Mouse (Mus musculus) gastrocnemius, adult 2 months (tissue): Measurements from ENCODE around the gene Arcn1. TPM values are rescaled to one million over a fixed set of nuclear protein-coding genes. Genes with fewer than 3 reads are reported as not detected.

Experiments used
- DNase-seq: peaks from one replicate; pipeline ENCODE4 v3.0.0; 2022
- H3K27ac ChIP-seq: fragments of 200-600 bp; 2 replicates; pipeline ENCODE4 v1.8.1; 2022; ENCODE audit warnings: mild to moderate bottlenecking
- H3K4me3 ChIP-seq: fragments of 200-600 bp; 2 replicates; pipeline ENCODE4 v1.8.1; 2022; ENCODE audit warnings: mild to moderate bottlenecking, moderate library complexity
- CTCF ChIP-seq: fragments of 200-600 bp; IDR thresholded peaks from 2 replicates; pipeline ENCODE4 v1.8.1; 2022; ENCODE audit warnings: antibody characterized with exemption, mild to moderate bottlenecking, moderate library complexity
- intact Hi-C: fragments of 180-260 bp; cut with DNase I; formaldehyde crosslinking; loops from one replicate; pipeline ENCODE4 v1.15.1; 2025
- long read RNA-seq, 2 experiments: library from polyadenylated mRNA; stranded (forward); transcript quantifications; one replicate each; pipeline ENCODE4 v2.0.0; 2021
- total RNA-seq, 2 experiments: library from RNA; stranded (reverse); gene quantifications; 2 replicates each; pipeline ENCODE4 v1.2.3; 2021

The Arcn1 gene
- 10 to 100 TPM; 83.0 to 85.3 TPM for total RNA-seq
- long read RNA-seq, experiment 1, full-length matches to known transcripts = 145 of 153 reads
- long read RNA-seq, experiment 1, partial matches to known transcripts = 6 of 153 reads
- long read RNA-seq, experiment 1, other reads (novel, unspliced or antisense) = 2 of 153 reads
- long read RNA-seq, experiment 2, full-length matches to known transcripts = 114 of 117 reads
- long read RNA-seq, experiment 2, partial matches to known transcripts = 2 of 117 reads
- long read RNA-seq, experiment 2, other reads (novel, unspliced or antisense) = 1 of 117 reads

DNA sequence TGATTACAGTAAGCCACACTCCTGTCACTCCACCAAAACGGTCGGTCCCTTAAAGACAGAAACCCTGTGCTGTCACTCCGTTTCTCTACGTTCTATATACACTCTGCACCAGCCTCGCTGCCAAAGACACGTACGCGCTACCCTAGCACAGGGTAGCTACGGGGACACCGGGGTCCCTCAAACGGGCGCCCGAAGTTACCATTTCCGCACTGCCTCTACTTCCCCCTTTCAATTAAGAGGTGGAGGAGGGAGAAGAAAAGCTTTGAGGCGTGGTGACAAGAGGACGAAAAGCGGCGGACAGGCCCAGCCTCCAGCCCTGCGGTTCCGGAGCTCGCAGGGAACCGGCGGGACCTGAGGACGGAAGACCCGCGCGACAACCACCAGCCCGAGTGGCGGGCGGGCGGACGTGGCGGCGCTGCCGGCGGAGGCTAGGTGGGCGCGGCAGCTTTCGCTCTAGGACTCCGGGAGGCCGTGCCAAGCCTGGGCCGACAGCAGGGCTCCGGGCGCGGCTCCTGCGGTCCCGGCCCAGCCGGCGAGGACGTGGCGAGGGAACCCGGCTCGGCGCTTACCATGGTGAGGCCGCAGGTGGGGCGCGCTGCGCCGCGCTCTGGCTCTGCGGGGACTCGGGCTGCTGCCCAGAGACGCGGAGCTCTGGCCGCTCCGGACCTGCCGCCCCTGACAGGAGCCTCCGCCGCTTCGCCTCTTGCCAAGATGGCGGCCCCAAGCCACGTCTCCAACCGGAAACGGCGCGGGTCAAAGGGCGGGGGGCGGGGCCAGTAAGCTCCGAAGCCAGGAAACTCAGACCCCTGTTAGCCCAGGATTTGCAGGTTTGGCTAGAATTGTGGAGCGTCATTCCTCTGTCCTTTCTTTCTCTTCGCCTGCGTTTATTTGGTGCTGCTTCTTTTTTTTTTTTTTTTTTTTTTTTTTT is at the start of gene Arcn1, which contains the start of gene Ift46:
TSS of gene Arcn1 (minus strand) at position 745 of the 928 bp plus-strand sequence.
TSS of gene Ift46 (plus strand) at position 808 of the 928 bp plus-strand sequence.
- DNase-seq = peak; percentile 89
- peak within 1 kb of the TSS; percentile 99 for H3K27ac ChIP-seq
- peak within 1 kb of the TSS; percentile 92 for H3K4me3 ChIP-seq
- intact Hi-C loops = no loop called here
- no peak for TF ChIP-seq CTCF

DNA sequence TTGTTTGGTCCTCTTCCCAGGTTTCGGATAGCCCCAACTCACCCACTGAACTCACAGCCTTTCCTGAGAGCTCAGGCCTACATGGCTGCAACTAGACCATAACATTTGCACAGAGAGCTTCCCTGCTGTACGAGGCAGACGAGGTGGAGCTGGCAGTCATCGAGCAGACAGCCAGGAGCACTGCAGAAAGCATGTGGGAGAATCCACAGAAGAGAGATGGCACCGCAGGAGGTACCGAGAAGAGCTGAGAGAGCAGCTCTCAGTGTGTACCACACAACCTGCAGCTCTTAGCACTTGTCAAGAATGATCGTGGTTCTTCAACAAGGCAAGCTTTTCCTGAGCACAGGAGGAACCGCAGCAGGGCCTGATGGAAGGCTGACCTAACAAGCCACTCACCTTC is 46.5 kb upstream of the Arcn1 start:
- H3K4me3 ChIP-seq = no peak overlapping the region
- intact Hi-C loops = no loop called here
- H3K27ac ChIP-seq = no peak overlapping the region
- TF ChIP-seq CTCF = no peak
- DNase-seq = no peak

DNA sequence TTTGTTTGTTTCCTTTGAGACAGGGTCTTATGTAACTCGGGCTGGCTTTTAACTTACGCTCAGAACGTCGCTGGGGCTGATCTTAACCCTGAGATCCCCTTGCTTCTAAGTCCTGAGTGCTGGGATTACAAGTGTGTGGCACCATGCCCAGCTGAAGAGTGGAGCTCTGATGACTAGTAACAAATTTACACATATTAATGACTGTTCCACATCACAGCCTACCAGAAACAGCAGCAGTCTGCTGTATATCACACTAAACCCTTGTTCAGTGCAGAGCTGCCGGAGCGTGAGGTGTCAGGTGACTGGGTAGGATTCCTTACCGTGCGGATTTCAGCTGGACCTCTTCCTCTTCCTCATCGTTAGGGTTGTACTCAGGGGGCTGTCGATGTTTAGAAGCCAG is 42.7 kb upstream of the Arcn1 start:
- Histone ChIP-seq H3K27ac (no peak overlapping the region), H3K4me3 (no peak overlapping the region)
- DNase-seq = no peak
- no peak for TF ChIP-seq CTCF
- intact Hi-C loops = no loop called here

DNA sequence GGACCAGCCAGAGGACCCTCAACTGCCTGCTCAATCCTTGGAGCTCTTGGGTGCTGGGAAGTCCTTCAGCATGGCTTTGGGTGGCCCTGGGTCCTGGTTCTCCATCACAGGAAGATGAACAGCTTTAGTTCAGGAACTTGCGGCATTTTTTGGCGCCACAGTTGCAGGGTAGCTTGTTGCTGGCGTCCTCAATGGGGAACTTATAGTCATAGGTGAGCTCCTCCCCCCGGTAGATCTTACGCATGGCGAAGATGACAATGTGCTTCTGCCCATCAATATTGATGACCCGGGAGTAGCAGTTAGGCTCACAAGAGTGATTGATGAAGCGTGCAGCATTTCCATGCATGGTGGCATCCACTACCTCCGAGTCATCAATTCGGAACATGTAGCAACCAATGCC is 40.1 kb upstream of the Arcn1 start:
- H3K27ac ChIP-seq = no peak overlapping the region
- TF ChIP-seq CTCF = no peak
- intact Hi-C loops = no loop called here
- DNase-seq = no peak
- no peak overlapping the region for H3K4me3 ChIP-seq

DNA sequence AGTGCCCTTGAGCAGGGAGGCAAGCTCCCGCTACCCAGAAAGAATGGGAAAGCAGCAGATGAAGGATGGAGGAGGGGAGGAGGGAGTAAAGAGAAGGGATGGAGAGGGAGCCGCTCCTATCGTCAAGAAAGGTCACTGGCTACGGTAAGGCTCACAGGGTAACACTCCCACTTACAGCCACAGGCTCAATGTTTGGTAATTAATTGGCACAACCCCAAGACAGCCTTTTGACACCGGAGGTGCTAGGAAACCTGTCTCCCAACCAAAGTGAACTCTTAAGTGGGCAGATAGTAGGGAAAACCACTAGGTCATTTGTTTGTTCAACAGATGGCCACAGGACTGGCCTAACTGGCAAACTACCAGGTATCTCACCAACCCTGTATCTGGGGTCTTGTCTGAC is 39.5 kb upstream of the Arcn1 start:
- intact Hi-C loops = no loop called here
- Histone ChIP-seq H3K4me3 (no peak overlapping the region), H3K27ac (no peak overlapping the region)
- DNase-seq = no peak
- no peak for TF ChIP-seq CTCF

DNA sequence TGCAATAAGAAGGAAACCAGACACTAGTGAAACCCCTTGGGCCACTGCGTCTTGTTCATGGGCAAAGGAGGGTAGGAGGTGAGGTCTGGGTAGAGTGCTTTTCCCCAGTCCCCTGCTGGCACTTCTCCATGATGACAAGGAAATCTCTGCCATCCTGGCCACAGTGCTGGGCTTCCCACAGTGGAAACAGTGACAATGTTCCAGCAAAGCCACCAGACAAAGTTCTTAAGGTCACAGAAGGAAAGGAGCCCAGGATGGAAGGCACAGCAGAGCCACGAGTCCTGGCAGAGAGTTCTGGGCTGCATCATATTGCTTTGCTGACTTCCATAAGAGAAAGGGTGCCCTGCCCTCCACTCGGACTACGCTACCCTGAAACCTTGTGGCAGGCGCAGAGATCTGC is 37.9 kb upstream of the Arcn1 start:
- TF ChIP-seq CTCF = no peak
- no peak for DNase-seq
- Histone ChIP-seq H3K4me3 (no peak overlapping the region), H3K27ac (peak overlapping the region; percentile 48)
- intact Hi-C loops = no loop called here

DNA sequence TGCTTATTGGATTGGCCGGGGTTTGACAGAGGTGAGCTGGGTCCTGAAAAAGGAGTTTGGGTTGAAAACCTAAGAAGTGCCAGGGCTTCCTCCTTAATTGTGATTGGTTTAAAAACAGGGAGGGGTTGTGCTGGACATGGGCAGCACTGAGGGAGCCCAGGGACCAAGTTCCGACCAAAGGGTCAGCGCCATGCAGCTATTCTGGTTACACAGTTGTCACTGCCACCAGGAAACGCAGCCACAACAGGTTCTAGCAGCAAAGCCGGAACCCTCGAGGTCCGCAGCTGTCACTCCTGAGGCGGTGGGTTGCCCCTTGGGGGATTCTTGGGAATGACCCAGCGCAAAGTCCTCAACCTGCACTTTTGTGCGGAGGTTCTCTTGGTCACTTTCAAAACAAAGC is 37.0 kb upstream of the Arcn1 start:
- DNase-seq = no peak
- intact Hi-C loops = no loop called here
- Histone ChIP-seq H3K27ac (0 out of 2 replicates have a peak overlapping the region, but pooled peaks have one; percentile 20), H3K4me3 (no peak overlapping the region)
- TF ChIP-seq CTCF = no peak

DNA sequence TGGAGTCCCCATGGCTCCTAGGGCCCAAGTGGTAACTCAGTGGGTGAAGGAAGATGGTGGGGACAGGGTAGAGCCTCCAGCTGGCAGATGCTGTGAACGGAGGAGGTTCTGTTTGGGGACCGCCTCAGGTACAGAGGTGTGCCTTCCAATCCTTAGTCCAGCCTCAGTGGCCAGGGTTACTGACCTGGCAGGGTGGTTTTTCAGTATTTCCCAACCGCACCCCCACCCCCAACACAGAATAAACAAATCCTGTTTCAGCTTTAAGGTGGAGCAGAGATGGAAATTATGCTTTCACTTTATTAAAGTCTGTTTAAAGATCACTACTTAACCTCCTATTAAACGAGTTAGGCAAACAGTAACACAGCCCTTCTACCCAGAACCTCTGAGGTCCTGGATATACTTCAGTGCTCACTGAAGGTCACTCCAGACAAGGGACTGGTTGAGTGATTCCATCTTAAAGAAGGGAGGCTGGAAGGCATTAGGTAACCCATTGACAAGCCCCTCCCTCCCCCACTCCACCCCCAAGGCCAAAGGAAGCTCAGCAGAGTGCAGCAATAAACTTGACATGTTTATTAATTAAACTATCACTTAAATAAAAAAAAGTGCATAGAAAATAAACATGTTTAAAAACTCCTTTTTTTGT is 35.3 kb upstream of the Arcn1 start, which contains the start of gene Ttc36:
TSS of gene Ttc36 (minus strand) at position 265 of the 643 bp plus-strand sequence.
- no peak for DNase-seq
- no peak within 1 kb of the TSS for H3K27ac ChIP-seq
- TF ChIP-seq CTCF = no peak
- H3K4me3 ChIP-seq = no peak within 1 kb of the TSS
- intact Hi-C loops = no loop called here

DNA sequence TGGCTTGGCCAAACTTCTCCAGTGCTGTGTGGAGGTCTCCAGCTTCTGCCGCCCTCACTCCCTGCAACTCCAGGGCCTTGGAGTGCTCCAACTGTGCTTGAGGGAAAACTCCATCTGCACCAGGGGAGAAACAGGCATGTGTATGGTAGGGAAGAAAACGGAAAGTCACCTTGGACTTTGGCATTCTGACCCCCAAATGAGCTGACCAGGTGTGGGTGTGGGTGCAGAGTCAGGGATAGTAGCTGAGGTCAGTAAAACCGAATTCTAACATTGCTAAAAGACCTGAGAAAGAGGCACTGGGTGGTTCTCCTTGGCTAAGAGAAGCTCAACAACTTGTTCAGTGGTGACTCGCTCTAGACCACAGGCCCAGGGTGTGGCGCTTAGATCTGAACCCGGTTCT is 34.0 kb upstream of the Arcn1 start:
- Histone ChIP-seq H3K4me3 (no peak overlapping the region), H3K27ac (no peak overlapping the region)
- TF ChIP-seq CTCF = no peak
- intact Hi-C loops = no loop called here
- no peak for DNase-seq

DNA sequence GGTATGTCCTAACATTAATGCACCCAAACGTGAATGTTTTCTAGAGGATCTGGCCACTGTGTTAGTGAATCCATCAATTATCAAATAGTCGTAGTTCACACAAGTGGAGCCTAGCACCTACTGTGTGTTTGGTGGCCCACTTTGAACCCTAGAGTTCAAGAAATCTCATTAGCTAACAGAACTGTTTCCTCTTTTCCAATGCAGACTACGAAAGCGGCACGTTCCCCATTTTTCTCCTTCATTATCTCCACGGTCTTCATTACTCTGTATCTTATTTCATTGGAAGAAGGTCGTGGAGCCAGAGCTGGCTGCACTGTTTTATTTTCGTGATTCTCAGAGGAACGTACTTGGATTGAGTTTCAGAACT is 32.3 kb upstream of the Arcn1 start:
- no peak for TF ChIP-seq CTCF
- Histone ChIP-seq H3K4me3 (peak overlapping the region; percentile 82), H3K27ac (peak overlapping the region; percentile 79)
- intact Hi-C loops = no loop called here
- no peak for DNase-seq

DNA sequence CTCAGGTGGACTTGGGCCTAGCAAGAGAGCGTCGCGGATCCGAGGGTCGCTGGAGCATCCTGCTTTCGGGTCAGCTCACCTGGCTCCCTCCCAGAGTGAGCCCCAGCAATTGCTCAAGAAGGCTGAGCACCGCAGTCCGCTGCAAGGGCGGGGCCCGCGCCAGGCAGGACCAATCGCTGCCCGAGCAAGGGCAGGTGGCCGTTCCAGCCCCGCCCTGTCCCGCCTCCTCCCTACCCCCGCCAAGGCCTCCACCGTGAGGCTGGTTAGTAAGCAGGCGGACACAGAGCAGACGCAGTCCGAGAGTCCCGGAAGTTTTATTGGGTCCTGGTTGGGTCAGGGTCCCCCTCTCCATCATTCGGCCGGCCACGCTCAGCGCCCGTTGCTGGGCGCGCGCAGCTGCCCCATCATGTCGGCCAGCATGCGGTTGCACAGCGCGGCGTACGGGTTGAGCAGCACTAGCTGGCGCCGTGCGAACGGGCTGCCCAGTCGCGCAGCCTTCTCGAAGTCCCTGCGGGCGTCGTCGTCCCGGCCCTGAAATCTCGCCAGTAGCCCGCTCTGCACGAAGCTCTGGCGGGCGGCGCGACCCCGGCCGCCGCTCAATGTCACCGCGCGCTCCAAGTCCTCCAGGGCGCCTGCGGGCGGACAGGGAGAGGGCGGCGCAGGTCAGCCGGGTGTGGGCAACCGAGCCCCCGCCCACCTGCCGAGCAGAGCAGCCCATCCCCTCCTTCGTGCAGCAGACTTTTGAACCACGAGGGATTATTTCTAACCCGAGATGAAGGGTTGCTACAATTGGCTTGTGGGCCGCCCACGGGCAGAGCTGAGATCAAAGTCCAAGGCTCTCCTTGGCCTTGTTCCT is 31.7 kb upstream of the Arcn1 start, which contains the start of gene Tmem25:
TSS of gene Tmem25 (minus strand) at position 206 of the 856 bp plus-strand sequence.
- intact Hi-C loops = no loop called here
- TF ChIP-seq CTCF = no peak
- Histone ChIP-seq H3K27ac (peak within 1 kb of the TSS; percentile 79), H3K4me3 (peak within 1 kb of the TSS; percentile 82)
- peak; percentile 94 for DNase-seq

DNA sequence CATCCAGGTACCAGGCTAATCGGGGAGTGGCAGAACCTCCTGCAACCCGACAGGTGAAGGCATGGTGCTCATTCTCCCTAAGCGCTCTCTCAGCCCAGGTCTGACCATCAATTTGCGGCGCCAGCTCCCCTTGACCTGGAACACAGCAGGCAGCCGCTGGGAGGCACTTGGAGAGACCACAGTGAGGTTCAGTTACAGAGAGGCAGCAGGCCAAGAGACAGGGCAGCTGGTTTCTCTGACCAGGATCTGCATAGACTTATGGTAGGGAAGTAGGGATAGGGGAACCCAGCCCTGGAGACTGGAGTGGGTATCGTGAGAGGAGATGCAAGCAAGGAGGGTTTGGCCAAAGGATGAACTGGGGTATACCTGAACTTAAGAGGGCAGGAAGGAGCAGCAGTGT is 30.7 kb upstream of the Arcn1 start:
- no peak for TF ChIP-seq CTCF
- intact Hi-C loops = no loop called here
- DNase-seq = peak; percentile 78
- peak overlapping the region; percentile 82 for H3K4me3 ChIP-seq
- peak overlapping the region; percentile 79 for H3K27ac ChIP-seq
